Mouse (Mus musculus): ENCODE measurements around the gene Stt3b. TPM values are rescaled to one million over a fixed set of nuclear protein-coding genes. Genes with fewer than 3 reads are reported as not detected.

Gene Stt3b
- total and polyA plus RNA-seq, 2 experiments from 2014 or later = 66.0 to 111 TPM

- no peak for DNase-seq (ENCODE audit: low spot score)
These were observed 20.7 kb upstream of the Stt3b start for GRCm38 (mm10) chr9:115330861-115331476.

GRCm38 (mm10) chr9:115326533-115326890 lies 16.3 kb upstream of the Stt3b start:
- Histone ChIP-seq H3K9me3 (ENCODE audit: low read length) (no peaks in the 10 kb centered on the region), H3K36me3 (ENCODE audit: insufficient read depth, low read length) (no peaks in the 10 kb centered on the region), H3K4me2 (ENCODE audit: low read depth, low read length) (no peak overlapping the region), H3K4me1 (ENCODE audit: insufficient read depth, low read length) (no peaks in the 10 kb centered on the region), H3K27ac (no peak overlapping the region), H3K27me3 (ENCODE audit: insufficient read depth, low read length) (no peaks in the 10 kb centered on the region), H3K4me3 (ENCODE audit: low read length) (no peak overlapping the region), H3K9ac (replicated peaks; ENCODE audit: low read length) (no peak overlapping the region)
- ATAC-seq (no peak), DNase-seq (ENCODE audit: low spot score) (no peak)
- WGBS = 83% methylated on average over 4 of the region's 4 CpGs
- TF ChIP-seq CTCF (IDR thresholded peaks at IDR 0.05; ENCODE audit: low read depth) = no peak

More at GRCm38 (mm10) chr9:115330861-115331476, 20.7 kb upstream of the Stt3b start:
- Histone ChIP-seq H3K27me3 (ENCODE audit: insufficient read depth, low read length) (no peaks in the 10 kb centered on the region), H3K4me1 (ENCODE audit: insufficient read depth, low read length) (no peaks in the 10 kb centered on the region), H3K36me3 (ENCODE audit: insufficient read depth, low read length) (no peaks in the 10 kb centered on the region), H3K27ac (no peak overlapping the region), H3K4me3 (ENCODE audit: low read length) (no peak overlapping the region), H3K4me2 (ENCODE audit: low read depth, low read length) (no peak overlapping the region), H3K9ac (replicated peaks; ENCODE audit: low read length) (no peak overlapping the region), H3K9me3 (ENCODE audit: low read length) (no peaks in the 10 kb centered on the region)
- no peak for ATAC-seq
- TF ChIP-seq CTCF (IDR thresholded peaks at IDR 0.05; ENCODE audit: low read depth) = no peak
- WGBS = 68% methylated on average over 6 of the region's 6 CpGs

GRCm38 (mm10) chr9:115325831-115326532 lies 15.8 kb upstream of the Stt3b start:
- no peak overlapping the region for H3K27ac ChIP-seq
- H3K9me3 ChIP-seq (ENCODE audit: low read length) = no peaks in the 10 kb centered on the region
- H3K9ac ChIP-seq (replicated peaks; ENCODE audit: low read length) = no peak overlapping the region
- H3K4me3 ChIP-seq (ENCODE audit: low read length) = no peak overlapping the region
- WGBS = 69% methylated on average over 13 of the region's 13 CpGs
- no peak for TF ChIP-seq CTCF (IDR thresholded peaks at IDR 0.05; ENCODE audit: low read depth)
- no peaks in the 10 kb centered on the region for H3K4me1 ChIP-seq (ENCODE audit: insufficient read depth, low read length)
- no peaks in the 10 kb centered on the region for H3K27me3 ChIP-seq (ENCODE audit: insufficient read depth, low read length)
- no peak for ATAC-seq
- no peak overlapping the region for H3K4me2 ChIP-seq (ENCODE audit: low read depth, low read length)
- H3K36me3 ChIP-seq (ENCODE audit: insufficient read depth, low read length) = no peaks in the 10 kb centered on the region
- DNase-seq (ENCODE audit: low spot score) = no peak

GRCm38 (mm10) chr9:115323572-115323971 lies 13.4 kb upstream of the Stt3b start:
- no peaks in the 10 kb centered on the region for H3K27me3 ChIP-seq (ENCODE audit: insufficient read depth, low read length)
- no peak overlapping the region for H3K4me2 ChIP-seq (ENCODE audit: low read depth, low read length)
- H3K4me1 ChIP-seq (ENCODE audit: insufficient read depth, low read length) = no peaks in the 10 kb centered on the region
- ATAC-seq = no peak
- no peaks in the 10 kb centered on the region for H3K9me3 ChIP-seq (ENCODE audit: low read length)
- no peak overlapping the region for H3K9ac ChIP-seq (replicated peaks; ENCODE audit: low read length)
- DNase-seq (ENCODE audit: low spot score) = no peak
- WGBS = 19% methylated on average over 10 of the region's 10 CpGs
- TF ChIP-seq CTCF (IDR thresholded peaks at IDR 0.05; ENCODE audit: low read depth) = no peak
- H3K36me3 ChIP-seq (ENCODE audit: insufficient read depth, low read length) = no peaks in the 10 kb centered on the region
- H3K27ac ChIP-seq = no peak overlapping the region
- H3K4me3 ChIP-seq (ENCODE audit: low read length) = no peak overlapping the region

- Histone ChIP-seq H3K4me3 (ENCODE audit: low read length) (no peak overlapping the region), H3K27ac (no peak overlapping the region), H3K36me3 (ENCODE audit: insufficient read depth, low read length) (no peaks in the 10 kb centered on the region), H3K4me1 (ENCODE audit: insufficient read depth, low read length) (no peaks in the 10 kb centered on the region), H3K4me2 (ENCODE audit: low read depth, low read length) (no peak overlapping the region), H3K9ac (replicated peaks; ENCODE audit: low read length) (no peak overlapping the region), H3K9me3 (ENCODE audit: low read length) (no peaks in the 10 kb centered on the region), H3K27me3 (ENCODE audit: insufficient read depth, low read length) (no peaks in the 10 kb centered on the region)
- DNase-seq (ENCODE audit: low spot score) (no peak), ATAC-seq (no peak)
- 81% methylated on average over 6 of the region's 6 CpGs for WGBS
- TF ChIP-seq CTCF (IDR thresholded peaks at IDR 0.05; ENCODE audit: low read depth) = no peak
These were observed 12.2 kb upstream of the Stt3b start for GRCm38 (mm10) chr9:115322385-115322784.

GRCm38 (mm10) chr9:115321052-115321451 lies 10.8 kb upstream of the Stt3b start:
- Histone ChIP-seq H3K4me2 (ENCODE audit: low read depth, low read length) (no peak overlapping the region), H3K4me1 (ENCODE audit: insufficient read depth, low read length) (no peaks in the 10 kb centered on the region), H3K27ac (no peak overlapping the region), H3K9me3 (ENCODE audit: low read length) (no peaks in the 10 kb centered on the region), H3K36me3 (ENCODE audit: insufficient read depth, low read length) (no peaks in the 10 kb centered on the region), H3K9ac (replicated peaks; ENCODE audit: low read length) (no peak overlapping the region), H3K4me3 (ENCODE audit: low read length) (no peak overlapping the region), H3K27me3 (ENCODE audit: insufficient read depth, low read length) (no peaks in the 10 kb centered on the region)
- WGBS = 81% methylated on average over 6 of the region's 6 CpGs
- TF ChIP-seq CTCF (IDR thresholded peaks at IDR 0.05; ENCODE audit: low read depth) = peak; percentile 35
- ATAC-seq (no peak), DNase-seq (ENCODE audit: low spot score) (no peak)

- Histone ChIP-seq H3K9me3 (ENCODE audit: low read length) (no peaks in the 10 kb centered on the region), H3K27ac (no peak overlapping the region), H3K27me3 (ENCODE audit: insufficient read depth, low read length) (no peaks in the 10 kb centered on the region), H3K36me3 (ENCODE audit: insufficient read depth, low read length) (no peaks in the 10 kb centered on the region), H3K4me1 (ENCODE audit: insufficient read depth, low read length) (no peaks in the 10 kb centered on the region), H3K4me3 (ENCODE audit: low read length) (no peak overlapping the region), H3K4me2 (ENCODE audit: low read depth, low read length) (no peak overlapping the region), H3K9ac (replicated peaks; ENCODE audit: low read length) (no peak overlapping the region)
- TF ChIP-seq CTCF (IDR thresholded peaks at IDR 0.05; ENCODE audit: low read depth) = no peak
- DNase-seq (ENCODE audit: low spot score) (no peak), ATAC-seq (no peak)
- WGBS = 78% methylated on average over 4 of the region's 4 CpGs
These were observed 9.9 kb upstream of the Stt3b start for GRCm38 (mm10) chr9:115320156-115320555.

Data from hindbrain, postnatal 0 days (tissue).